Mouse (Mus musculus) midbrain, embryonic 11.5 days (tissue): ENCODE data around the gene Brd7. TPM values are rescaled to one million over a fixed set of nuclear protein-coding genes. Genes with fewer than 3 reads are reported as not detected.

ENCODE experiments used
- ATAC-seq: fragments of 200-750 bp; cut with Nextera tagmentation; 2 replicates; pipeline ENCODE4 v1.8.0; 2017; ENCODE audit warnings: moderate TSS enrichment, moderate library complexity; ENCODE audit not compliant: low FRiP score
- DNase-seq: peaks from one replicate; pipeline ENCODE4 v3.0.0; 2015; ENCODE audit warnings: low spot score; ENCODE audit errors: missing footprints
- H3K27ac ChIP-seq: fragments of 300-500 bp; sonication (generic); 2 replicates; pipeline ENCODE4 v1.5.1; 2014; ENCODE audit warnings: low read depth, low read length
- H3K27me3 ChIP-seq: fragments of 300-500 bp; sonication (generic); 2 replicates; pipeline ENCODE4 v1.6.1; 2014; ENCODE audit warnings: mild to moderate bottlenecking, low read length, moderate library complexity, mixed read lengths; ENCODE audit not compliant: control insufficient read depth, insufficient read depth
- H3K36me3 ChIP-seq: fragments of 300-500 bp; sonication (generic); 2 replicates; pipeline ENCODE4 v1.6.1; 2014; ENCODE audit warnings: mild to moderate bottlenecking, low read length, moderate library complexity, mixed read lengths; ENCODE audit not compliant: control insufficient read depth, insufficient read depth
- H3K4me1 ChIP-seq: fragments of 300-500 bp; sonication (generic); 2 replicates; pipeline ENCODE4 v1.6.1; 2014; ENCODE audit warnings: low read length; ENCODE audit not compliant: control insufficient read depth, insufficient read depth
- H3K4me2 ChIP-seq: fragments of 300-500 bp; sonication (generic); 2 replicates; pipeline ENCODE4 v1.6.1; 2014; ENCODE audit warnings: mild to moderate bottlenecking, moderate library complexity
- H3K4me3 ChIP-seq: fragments of 300-500 bp; sonication (generic); 2 replicates; pipeline ENCODE4 v1.5.1; 2014; ENCODE audit warnings: low read depth, low read length
- H3K9ac ChIP-seq: fragments of 300-500 bp; sonication (generic); 2 replicates; pipeline ENCODE4 v1.6.1; 2014; ENCODE audit warnings: low read length
- H3K9me3 ChIP-seq: fragments of 300-500 bp; sonication (generic); 2 replicates; pipeline ENCODE4 v1.6.1; 2016; ENCODE audit warnings: low read length; ENCODE audit not compliant: control insufficient read depth
- WGBS: fragments of 180-500 bp; shearing (Covaris S2); extraction: QIAGEN DNeasy Blood & Tissue Kit; methylation state at CpG from one replicate; pipeline ENCODE4 v1.1.7; 2014; 5-methylcytosine and 5-hydroxymethylcytosine counted together
- polyA plus RNA-seq: library from polyadenylated mRNA; unstranded; fragments of >200 nt; fragmentation: Nextera tagmentation; extraction: Ambion mirVana; gene quantifications from 2 replicates; pipeline ENCODE4 v1.2.1, GENCODE M21; 2014

Brd7 gene
- polyA plus RNA-seq, 1 experiment from 2014 or later = 89.2 TPM

DNA sequence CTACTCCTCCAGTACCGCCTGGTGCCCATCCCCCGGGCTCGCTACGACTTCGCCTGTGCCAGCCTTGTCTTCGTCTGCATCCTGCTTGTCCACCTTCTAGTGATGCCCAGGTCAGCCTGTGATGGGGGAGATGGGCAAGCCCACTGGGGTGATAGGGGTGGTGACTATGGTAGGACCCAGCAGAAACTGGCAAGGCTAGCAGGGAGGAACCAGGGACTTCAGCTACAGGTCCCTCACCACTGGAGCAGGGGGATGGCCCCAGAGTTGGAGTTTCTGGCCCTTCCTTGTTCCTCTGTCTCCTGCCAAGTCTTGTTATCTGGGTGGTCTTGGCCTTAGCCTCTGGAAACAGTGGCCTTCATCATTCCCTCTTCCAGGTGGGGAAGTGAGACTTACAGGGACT lies 41.9 kb downstream of the Brd7 start:
- Histone ChIP-seq H3K27me3 (no peaks in the 10 kb centered on the region), H3K4me3 (no peak overlapping the region), H3K4me2 (no peak overlapping the region), H3K4me1 (no peaks in the 10 kb centered on the region), H3K9me3 (no peaks in the 10 kb centered on the region), H3K36me3 (no peaks in the 10 kb centered on the region), H3K9ac (no peak overlapping the region), H3K27ac (no peak overlapping the region)
- 97% methylated on average over 6 of the region's 6 CpGs for WGBS
- ATAC-seq (no peak), DNase-seq (no peak)

DNA sequence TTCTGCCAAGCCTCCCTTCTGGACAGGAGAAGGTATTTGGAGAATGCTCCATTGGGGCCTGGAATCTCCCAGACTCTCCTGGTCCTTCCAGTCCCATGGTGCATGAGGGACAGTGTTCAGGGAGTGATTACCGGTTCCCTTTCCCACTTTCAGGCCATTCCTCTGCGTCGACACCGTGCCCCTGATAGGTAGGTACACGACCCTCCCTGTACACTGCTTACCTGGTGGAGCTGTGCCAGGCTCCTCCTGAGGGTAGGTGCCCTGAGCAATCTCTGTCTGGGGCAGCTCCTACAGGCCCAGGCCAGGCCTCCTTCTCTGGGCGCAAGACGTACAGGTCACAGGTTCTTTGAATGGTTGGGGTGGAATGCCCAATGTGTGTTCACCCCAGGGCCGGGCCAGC lies 43.8 kb downstream of the Brd7 start:
- Histone ChIP-seq H3K4me2 (no peak overlapping the region), H3K27me3 (no peaks in the 10 kb centered on the region), H3K4me3 (no peak overlapping the region), H3K36me3 (no peaks in the 10 kb centered on the region), H3K9ac (no peak overlapping the region), H3K4me1 (no peaks in the 10 kb centered on the region), H3K9me3 (no peaks in the 10 kb centered on the region), H3K27ac (no peak overlapping the region)
- DNase-seq = no peak
- WGBS = 95% methylated on average over 8 of the region's 8 CpGs
- no peak for ATAC-seq

DNA sequence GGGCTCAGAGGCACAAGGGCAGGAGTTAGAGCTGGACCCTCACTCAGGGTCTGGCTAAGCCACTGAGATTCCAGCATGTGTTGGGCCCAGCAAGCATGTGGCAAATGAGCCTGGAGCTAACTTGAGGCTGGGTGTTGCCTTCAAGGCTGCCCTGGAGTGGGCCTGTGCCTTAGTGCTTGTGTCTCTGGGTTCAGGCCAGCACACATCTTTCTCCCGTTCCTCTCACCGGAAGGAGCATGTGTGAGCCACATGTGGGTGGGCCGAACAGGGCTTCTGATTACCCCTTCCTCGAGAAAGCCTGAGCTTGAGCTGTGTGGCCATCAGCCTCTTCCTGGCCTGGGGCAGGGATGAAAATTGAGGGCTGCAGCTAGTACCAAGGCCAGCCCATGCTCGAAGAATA lies 44.7 kb downstream of the Brd7 start:
- Histone ChIP-seq H3K4me2 (no peak overlapping the region), H3K27ac (no peak overlapping the region), H3K9me3 (no peaks in the 10 kb centered on the region), H3K9ac (no peak overlapping the region), H3K4me1 (no peaks in the 10 kb centered on the region), H3K4me3 (no peak overlapping the region), H3K36me3 (no peaks in the 10 kb centered on the region), H3K27me3 (no peaks in the 10 kb centered on the region)
- ATAC-seq (no peak), DNase-seq (no peak)
- 77% methylated on average over 5 of the region's 5 CpGs for WGBS

DNA sequence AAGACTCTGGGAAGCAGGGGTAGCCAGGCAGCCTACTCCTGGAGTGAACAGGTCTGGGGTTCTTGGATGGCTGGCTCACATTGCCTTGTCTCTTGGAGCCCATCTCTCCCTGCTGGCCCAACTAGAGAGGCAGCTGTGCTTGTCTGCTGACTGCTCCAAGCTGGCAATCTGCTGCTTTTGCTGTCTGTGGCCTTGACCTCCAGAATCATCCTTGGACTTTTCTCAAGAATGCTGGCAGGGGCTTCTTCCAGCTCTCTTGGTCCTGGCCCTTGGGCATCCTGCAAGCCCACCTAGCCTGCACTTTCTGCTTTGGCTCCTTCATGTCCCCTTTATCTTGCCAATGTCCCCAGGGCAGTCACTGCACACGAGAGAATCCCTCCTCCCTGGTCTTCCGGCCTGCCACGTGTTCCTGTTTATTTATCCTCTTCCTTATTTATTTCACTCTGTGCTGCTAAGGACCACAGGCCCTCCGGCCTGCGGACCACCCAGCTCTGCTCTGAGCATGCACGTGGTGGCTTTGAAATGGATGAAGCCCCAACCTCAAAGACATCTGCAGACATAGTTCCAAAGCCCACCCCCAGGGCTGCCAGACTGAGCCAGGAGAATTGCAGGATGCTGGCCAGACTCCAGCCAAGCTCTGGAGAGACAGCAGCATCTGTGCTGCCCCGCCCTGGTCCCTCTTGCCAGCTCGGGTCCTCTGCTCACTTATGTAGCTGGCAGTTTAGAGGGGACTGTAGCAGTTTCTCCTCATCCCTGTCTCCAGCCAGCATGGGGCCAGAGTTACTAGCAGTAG lies 45.7 kb downstream of the Brd7 start:
- Histone ChIP-seq H3K4me2 (no peak overlapping the region), H3K4me3 (no peak overlapping the region), H3K9ac (no peak overlapping the region), H3K4me1 (no peaks in the 10 kb centered on the region), H3K36me3 (no peaks in the 10 kb centered on the region), H3K27me3 (no peaks in the 10 kb centered on the region), H3K27ac (no peak overlapping the region), H3K9me3 (no peaks in the 10 kb centered on the region)
- no peak for ATAC-seq
- DNase-seq = no peak
- WGBS = 68% methylated on average over 8 of the region's 8 CpGs

DNA sequence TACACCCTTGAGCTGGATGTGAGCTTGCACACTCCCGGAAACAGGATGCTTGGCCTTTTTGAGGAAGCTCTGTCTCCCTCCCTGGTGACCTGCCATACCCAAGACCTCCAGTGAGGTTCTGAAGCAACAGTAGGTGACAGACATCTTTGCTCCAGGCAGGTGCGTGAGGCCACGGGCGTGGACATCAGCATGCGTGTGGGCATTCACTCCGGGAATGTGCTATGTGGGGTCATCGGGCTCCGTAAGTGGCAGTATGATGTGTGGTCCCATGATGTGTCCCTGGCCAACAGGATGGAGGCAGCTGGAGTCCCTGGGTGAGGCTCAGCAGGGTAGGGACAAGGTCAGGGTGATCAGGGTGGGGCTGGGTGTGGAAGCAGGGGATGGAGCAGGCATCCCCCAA lies 46.7 kb downstream of the Brd7 start:
- no peak for ATAC-seq
- no peaks in the 10 kb centered on the region for H3K4me1 ChIP-seq
- no peaks in the 10 kb centered on the region for H3K27me3 ChIP-seq
- no peak for DNase-seq
- WGBS = 94% methylated on average over 8 of the region's 8 CpGs
- H3K9ac ChIP-seq = no peak overlapping the region
- H3K4me2 ChIP-seq = no peak overlapping the region
- no peaks in the 10 kb centered on the region for H3K9me3 ChIP-seq
- H3K4me3 ChIP-seq = no peak overlapping the region
- H3K27ac ChIP-seq = no peak overlapping the region
- no peaks in the 10 kb centered on the region for H3K36me3 ChIP-seq

DNA sequence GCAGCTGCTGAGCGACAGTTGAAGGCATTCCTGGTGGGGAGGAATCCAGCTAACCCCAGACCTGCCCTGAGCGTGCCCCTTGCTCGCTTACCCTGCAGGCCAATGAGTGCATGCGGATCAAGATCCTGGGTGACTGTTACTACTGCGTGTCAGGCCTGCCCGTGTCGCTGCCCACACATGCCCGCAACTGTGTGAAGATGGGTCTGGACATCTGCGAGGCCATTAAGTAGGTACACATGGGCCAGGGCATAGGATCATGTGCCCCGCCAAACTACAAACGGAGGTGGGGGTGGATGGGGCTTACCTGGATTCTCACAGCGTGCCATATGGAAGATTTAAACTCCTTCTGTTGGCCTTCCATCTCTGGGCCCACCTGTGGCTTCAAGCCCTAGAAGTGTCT lies 48.0 kb downstream of the Brd7 start:
- Histone ChIP-seq H3K4me2 (no peak overlapping the region), H3K36me3 (no peaks in the 10 kb centered on the region), H3K9me3 (no peaks in the 10 kb centered on the region), H3K27me3 (no peaks in the 10 kb centered on the region), H3K4me1 (no peaks in the 10 kb centered on the region), H3K9ac (no peak overlapping the region), H3K4me3 (no peak overlapping the region), H3K27ac (no peak overlapping the region)
- DNase-seq = no peak
- ATAC-seq = no peak
- 89% methylated on average over 12 of the region's 12 CpGs for WGBS

DNA sequence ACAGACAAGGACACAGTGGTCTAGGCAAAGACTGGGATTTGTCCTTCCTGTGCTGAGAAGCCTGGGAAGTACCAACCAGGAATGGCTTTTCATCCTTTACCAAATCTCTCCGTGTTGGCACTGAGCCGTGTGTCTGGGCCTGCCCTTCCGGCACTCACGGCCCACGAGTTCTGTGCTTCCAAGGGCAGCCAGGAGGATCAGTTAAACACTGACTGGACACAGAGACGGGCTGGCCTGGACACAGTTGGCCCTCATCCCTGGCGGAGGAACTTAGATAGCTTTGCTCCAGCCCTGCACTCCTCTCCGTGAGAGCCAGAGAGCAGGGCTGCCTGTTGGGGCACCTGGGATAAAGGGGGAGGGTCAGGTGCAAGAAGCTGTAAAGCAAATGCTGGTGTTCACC lies 49.0 kb downstream of the Brd7 start:
- Histone ChIP-seq H3K27me3 (no peaks in the 10 kb centered on the region), H3K4me2 (no peak overlapping the region), H3K27ac (no peak overlapping the region), H3K4me3 (no peak overlapping the region), H3K4me1 (no peaks in the 10 kb centered on the region), H3K9ac (no peak overlapping the region), H3K9me3 (no peaks in the 10 kb centered on the region), H3K36me3 (no peaks in the 10 kb centered on the region)
- DNase-seq (no peak), ATAC-seq (no peak)
- WGBS = 84% methylated on average over 8 of the region's 8 CpGs

DNA sequence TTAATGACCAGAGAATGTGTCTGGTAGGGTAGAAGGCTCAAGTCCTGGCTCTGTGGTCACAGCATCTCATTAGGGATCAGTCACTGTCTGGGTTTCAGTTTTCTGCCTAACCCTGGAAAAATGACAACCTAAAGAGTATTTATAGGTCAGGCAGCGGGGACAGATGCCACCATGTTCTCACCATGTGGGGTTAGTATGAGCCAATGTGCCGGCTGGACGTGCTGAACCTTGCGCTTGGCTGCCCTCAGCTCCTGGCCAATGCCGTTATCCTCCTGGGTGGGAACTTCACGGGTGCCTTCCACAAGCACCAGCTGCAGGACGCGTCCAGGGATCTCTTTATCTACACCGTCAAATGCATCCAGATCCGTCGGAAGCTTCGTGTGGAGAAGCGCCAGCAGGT lies 51.7 kb downstream of the Brd7 start:
- H3K9me3 ChIP-seq = no peaks in the 10 kb centered on the region
- ATAC-seq (no peak), DNase-seq (no peak)
- no peak overlapping the region for H3K4me3 ChIP-seq
- WGBS = 90% methylated on average over 13 of the region's 13 CpGs
- H3K4me2 ChIP-seq = no peak overlapping the region
- no peaks in the 10 kb centered on the region for H3K4me1 ChIP-seq
- H3K27me3 ChIP-seq = no peaks in the 10 kb centered on the region
- H3K27ac ChIP-seq = no peak overlapping the region
- no peak overlapping the region for H3K9ac ChIP-seq
- no peaks in the 10 kb centered on the region for H3K36me3 ChIP-seq

DNA sequence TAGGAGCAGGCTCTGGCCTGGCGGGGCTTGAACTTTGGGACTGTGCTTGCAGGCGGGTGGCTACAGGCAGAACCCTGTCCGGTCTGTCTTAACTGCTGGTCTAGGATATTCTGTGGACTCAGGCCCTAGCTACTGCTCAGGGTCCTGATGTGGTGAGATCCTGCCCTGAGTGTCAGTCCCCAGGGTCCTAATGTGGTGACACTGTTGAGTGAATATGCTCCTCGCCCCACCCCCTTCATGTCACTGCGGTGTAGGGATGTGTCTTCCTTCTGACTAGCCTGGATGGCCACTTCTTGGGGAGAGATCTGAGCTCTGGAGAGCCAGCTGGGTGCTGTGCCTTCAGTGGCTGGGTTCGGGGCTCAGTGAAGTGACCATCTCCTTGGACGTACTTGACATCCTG lies 52.1 kb downstream of the Brd7 start:
- H3K4me2 ChIP-seq = no peak overlapping the region
- no peak for ATAC-seq
- no peaks in the 10 kb centered on the region for H3K9me3 ChIP-seq
- H3K27ac ChIP-seq = no peak overlapping the region
- DNase-seq = no peak
- no peaks in the 10 kb centered on the region for H3K27me3 ChIP-seq
- no peak overlapping the region for H3K4me3 ChIP-seq
- H3K4me1 ChIP-seq = no peaks in the 10 kb centered on the region
- WGBS = 91% methylated on average over 7 of the region's 7 CpGs
- H3K9ac ChIP-seq = no peak overlapping the region
- no peaks in the 10 kb centered on the region for H3K36me3 ChIP-seq
